Mouse (Mus musculus): ENCODE data around the gene Ripor2. TPM values are rescaled to one million over a fixed set of nuclear protein-coding genes. Genes with fewer than 3 reads are reported as not detected.
A peak's percentile ranks its signal among the peaks of the same experiment; 100 is the strongest.
"Not testable (repeated sequence)": the region's sequence is repeated elsewhere in the genome, so short reads cannot be mapped to it uniquely, and the experiment has no call there.

Gene Ripor2
- polyA plus RNA-seq, 2 experiments from 2014 or later = 210 to 273 TPM

DNA sequence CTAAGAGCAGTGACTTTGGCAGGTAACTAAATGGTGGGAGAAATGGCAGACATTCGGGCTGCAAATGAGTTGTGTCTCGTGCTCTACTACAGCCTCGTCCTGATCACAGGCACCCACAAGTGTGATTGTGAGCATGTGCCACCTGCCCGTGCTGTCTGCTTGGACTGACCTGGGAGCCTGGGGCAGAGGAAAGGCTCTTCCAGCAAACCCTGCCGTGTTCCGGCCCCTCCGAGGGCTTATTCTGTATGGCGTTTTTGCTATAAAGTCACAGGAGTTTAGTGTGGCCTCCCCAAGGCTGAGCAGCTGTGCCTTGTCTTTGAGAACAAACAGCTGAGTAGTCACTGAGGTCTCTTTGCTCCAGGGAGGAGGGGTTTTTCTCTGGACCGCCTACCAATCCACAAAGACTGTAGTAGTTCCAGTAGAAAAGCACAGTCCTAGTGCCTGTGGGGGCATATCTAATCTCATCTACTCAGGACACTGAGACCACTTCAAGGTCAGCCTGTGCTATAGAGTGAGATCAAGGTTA lies 132.4 kb downstream of the Ripor2 start:
- no peak for ATAC-seq

GRCm38 (mm10) chr13:24715601-24716000 lies 133.6 kb downstream of the Ripor2 start:
- no peak for ATAC-seq

GRCm38 (mm10) chr13:24716441-24716840 lies 134.5 kb downstream of the Ripor2 start:
- no peak for ATAC-seq

- ATAC-seq = no peak
These were observed 135.7 kb downstream of the Ripor2 start for GRCm38 (mm10) chr13:24717677-24718076.

DNA sequence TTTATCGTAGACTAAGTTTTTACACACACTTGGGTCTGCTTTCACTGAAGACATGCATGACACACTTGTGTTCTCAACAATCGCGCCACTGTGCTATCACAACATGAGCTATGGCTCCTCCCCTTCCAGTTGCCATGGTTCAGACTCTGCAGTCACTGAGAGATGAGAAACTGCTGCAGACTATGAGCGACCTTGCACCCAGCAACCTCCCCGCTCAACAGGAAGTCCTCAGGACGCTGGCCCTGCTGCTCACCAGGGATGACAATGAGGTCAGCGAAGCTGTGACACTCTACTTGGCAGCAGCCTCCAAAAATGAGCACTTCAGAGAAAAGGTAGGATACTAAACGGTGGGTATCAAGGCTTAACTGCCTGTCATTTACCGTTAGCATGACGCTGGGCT lies 139.5 kb downstream of the Ripor2 start:
- no peak for ATAC-seq

DNA sequence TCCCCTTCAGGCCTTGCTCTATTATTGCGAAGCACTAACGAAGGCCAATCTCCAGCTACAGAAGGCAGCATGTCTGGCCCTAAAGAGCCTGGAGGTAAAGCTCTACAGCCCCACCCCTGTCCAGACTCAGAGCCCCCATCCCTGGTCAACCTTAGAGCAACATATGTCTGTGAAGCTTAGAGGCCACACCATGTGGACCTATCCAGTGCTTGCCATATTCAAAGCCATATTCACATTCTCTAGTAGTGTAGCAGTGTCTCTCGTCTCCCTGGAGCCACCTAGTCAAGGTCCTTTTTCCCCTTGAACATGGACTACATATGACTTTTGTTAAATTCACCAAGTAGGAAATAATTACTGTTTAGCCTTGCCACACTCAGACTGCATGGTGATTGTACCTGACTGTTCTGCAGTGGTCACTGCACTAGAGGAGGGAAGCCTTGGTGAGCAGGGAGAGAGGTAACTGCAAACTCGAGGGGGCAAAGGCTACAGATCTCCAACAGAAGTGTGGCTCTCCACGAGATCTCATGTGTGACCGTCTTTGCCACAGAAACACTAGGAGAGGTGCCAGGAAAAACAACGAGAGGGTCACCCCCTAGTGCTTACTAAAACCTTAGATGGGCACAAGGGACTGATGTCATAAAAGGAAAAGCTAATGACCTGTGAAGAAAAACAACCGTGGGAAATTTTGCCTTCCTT lies 141.9 kb downstream of the Ripor2 start:
- ATAC-seq = no peak

GRCm38 (mm10) chr13:24724395-24724759 lies 142.4 kb downstream of the Ripor2 start:
- ATAC-seq = no peak

- ATAC-seq = no peak
These were observed 147.1 kb downstream of the Ripor2 start for GRCm38 (mm10) chr13:24729128-24729527.

DNA sequence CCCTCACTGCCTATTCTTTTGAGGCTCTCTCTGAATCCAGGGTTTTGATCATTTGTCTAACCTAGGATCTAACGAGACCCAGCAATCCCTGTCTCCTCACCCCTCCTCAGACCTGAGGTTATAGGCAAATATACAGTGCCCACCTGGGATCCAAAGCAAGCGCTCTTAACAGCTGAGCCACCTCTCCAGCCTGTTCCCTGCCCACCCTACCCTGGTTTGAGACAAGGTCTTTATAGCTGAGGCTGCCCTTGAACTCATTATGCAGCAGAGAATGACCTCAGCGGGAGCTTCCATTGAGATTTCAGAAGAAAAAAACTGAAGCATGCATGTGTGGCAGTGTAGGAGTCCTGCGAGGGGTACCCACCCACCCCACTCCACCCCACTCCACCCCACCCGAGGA lies 152.5 kb downstream of the Ripor2 start:
- no peak for ATAC-seq

DNA sequence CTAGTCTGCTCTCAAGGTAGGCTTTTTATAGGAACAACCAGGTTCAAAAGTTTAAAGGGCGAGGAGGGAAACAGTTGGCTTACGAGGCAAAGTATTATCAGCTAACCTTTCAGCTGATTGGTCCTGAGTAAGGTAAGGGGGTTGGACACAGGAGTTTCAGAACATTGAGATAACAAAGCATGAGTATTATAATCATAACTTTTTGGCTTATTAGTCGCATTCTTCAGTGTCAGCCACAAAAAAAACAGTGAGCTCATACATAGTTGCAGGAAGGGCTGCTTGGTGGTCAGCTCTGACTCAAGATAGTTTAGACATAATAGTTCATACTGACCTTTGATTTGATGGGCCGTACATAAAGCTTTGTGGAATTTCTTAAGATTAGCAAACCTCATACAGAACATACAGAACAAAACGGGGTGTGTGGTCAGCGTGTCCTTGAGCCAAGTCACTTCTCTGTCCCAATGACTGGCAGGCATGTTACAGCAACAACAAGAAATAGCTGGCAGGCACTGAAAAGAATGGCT lies 153.7 kb downstream of the Ripor2 start:
- no peak for ATAC-seq

GRCm38 (mm10) chr13:24741028-24741427 lies 159.0 kb downstream of the Ripor2 start, which contains the start of gene Armh2:
TSS of gene Armh2 (plus strand) at chr13:24741232.
- no peak for ATAC-seq

- no peak for ATAC-seq
These were observed 165.8 kb downstream of the Ripor2 start for GRCm38 (mm10) chr13:24747823-24748222.

GRCm38 (mm10) chr13:24750807-24751206 lies 168.8 kb downstream of the Ripor2 start:
- ATAC-seq = no peak

GRCm38 (mm10) chr13:24751396-24751795 lies 169.4 kb downstream of the Ripor2 start:
- ATAC-seq = no peak

DNA sequence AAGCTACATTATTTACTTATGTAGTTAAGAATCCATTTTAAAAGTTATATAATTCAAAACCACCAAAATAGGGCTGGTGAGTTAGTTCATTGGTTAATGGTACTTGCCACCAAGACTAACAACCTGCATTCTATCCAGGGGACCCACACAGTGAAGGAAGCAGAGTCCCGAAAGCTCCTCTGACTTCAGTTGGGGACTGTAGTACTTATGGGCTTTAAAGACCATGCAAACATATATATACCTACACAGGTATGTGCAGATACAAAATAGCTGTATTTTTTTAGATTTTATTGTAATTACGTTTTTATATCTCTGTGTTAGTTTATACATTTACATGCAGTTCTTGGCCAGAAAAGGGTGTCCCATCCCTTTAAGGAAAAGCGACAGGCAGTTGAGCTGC lies 174.8 kb downstream of the Ripor2 start:
- ATAC-seq = no peak

GRCm38 (mm10) chr13:24757820-24758564 lies 176.0 kb downstream of the Ripor2 start:
- ATAC-seq = no peak

DNA sequence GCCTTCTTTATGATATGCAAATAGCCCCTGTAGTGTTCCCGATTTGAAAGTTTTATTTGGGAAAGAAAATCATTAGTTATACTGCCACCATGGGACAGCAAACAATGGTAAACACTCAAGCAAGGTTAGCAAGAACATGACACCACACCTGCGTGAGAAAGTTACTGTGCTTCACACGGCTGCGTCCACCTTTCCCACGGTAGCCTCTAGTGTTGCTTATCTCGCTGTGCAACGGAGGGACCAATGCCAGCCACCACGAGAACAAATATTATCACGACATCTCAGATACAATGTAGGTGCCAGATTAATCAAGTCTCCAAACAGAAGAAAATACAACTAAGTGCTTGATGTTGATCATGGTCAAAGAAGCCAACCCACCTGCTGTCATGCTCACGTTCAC lies 177.5 kb downstream of the Ripor2 start:
- ATAC-seq = no peak

DNA sequence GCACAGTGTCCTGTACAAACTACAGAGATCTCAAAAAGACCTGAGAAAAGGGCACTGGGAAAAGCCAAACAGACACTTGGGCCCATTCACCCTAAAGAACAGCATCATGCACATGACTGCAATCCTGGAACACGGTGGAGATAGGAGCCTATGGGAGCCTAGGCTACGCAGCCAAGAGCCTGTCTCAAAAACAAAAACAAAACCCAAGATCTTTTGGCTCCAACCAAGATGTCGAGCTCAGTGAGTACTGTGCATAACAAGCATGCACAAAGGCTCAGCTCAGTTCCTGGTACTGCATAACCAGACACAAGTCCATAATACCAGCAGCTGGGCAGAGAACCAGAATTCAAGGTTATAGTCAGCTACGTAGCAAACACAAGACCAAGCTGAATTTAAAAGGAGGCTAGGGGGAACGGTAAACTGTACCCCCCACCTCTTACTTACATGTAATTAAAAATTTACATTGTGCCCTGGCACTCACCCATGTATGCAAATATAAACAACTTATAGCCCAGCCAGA lies 178.4 kb downstream of the Ripor2 start:
- ATAC-seq = no peak

GRCm38 (mm10) chr13:24761083-24761402 lies 179.1 kb downstream of the Ripor2 start:
- ATAC-seq = peak; percentile 2

DNA sequence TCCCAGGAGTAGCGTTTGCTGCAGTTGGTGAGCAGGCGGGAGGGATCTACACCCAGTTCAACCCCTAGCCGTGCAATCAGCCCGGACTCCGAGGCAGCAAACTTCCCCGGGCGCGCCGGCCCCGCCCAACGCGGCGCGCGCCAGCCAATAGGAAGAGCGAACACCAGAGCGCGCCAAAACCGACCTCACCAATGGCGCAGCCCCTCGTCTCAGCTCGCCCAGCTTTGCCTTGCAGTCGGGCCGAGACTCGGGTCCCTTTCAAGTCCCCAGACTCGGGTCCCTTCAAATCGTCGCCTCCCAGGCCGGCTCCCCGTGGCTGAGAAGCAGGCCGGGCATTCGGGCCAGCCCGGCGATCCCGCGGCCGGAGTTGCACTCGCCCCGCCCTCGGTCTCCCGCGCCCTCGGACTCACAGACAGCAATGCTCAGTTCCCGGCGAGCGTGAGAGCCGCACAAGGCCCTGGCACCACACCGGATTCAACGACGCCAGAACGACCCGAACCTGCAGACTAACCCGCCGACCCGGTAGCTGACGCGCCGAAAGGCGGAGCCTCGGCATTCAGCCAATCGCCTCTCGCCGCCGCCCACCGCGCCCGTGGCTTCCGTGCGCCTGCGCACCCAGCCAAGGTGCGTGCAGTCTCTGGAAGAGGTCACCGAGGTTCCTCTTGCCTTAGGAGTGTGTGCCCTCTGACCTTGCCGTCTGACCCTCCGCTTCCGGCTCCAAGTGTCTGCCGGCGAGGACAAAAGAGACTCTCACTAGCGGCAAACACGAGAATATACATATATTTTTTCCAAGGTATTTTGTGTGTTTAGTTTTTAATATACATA lies 179.6 kb downstream of the Ripor2 start, which contains the start of gene Gmnn:
Gene Gmnn, minus strand, starts transcription at position 521 of the 825 bp plus-strand sequence.
- ATAC-seq = peak; percentile 91

DNA sequence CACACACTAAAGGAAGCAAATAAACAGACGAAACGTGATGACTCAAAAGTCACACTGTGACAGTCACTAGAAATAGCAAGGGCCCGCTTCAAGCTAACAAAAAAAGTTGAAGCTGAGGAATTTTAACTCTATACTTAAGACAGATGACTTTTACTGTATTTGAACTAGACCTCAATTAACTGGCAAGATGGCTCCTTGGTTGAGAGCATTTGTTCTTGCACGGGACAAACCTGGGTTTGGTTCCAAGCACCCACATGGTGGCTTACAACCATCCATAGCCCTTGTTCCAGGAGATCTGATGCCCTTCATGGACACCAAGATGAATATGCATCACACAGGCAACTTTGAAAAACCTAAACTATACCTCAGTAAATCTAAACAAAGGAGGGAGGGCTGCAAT lies 180.3 kb downstream of the Ripor2 start:
- no peak for ATAC-seq

- ATAC-seq = not testable (repeated sequence)
These were observed 185.8 kb downstream of the Ripor2 start for GRCm38 (mm10) chr13:24767809-24768208.

GRCm38 (mm10) chr13:24771482-24771881 lies 189.5 kb downstream of the Ripor2 start:
- ATAC-seq = not testable (repeated sequence)

All from activated CD4-positive, CD25-positive, alpha-beta regulatory T cell, adult 4 months (primary cell).